Mouse (Mus musculus) Patski (cell line): ENCODE data around the gene Haus6. TPM values are rescaled to one million over a fixed set of nuclear protein-coding genes. Genes with fewer than 3 reads are reported as not detected.
"Not testable (repeated sequence)": the region's sequence is repeated elsewhere in the genome, so short reads cannot be mapped to it uniquely, and the experiment has no call there.

Experiments
- ATAC-seq: fragments of 100-300 bp; one replicate; pipeline ENCODE4 v1.8.0; 2021
- CTCF ChIA-PET: fragments of 350-600 bp; sonication (Branson Sonifier 250); formaldehyde crosslinking; loops from one replicate; lab custom pipeline; 2022; ENCODE audit warnings: inconsistent platforms; lab: Charles Lee
- POLR2A ChIA-PET: fragments of 350-600 bp; sonication (Branson Sonifier 250); formaldehyde crosslinking; loops from one replicate; lab custom pipeline; 2022; ENCODE audit warnings: antibody characterized with exemption, inconsistent platforms; lab: Charles Lee
- DNase-seq: peaks from one replicate; pipeline ENCODE4 v3.0.0-alpha.2; 2011; ENCODE audit warnings: low read depth, low spot score
- H3K27me3 ChIP-seq: fragments of 371-371 bp; one replicate; pipeline ENCODE4 v1.5.1; 2021
- CTCF ChIP-seq: fragments of 100-300 bp; IDR thresholded peaks from one replicate; pipeline ENCODE4 v1.5.1; 2021
- in situ Hi-C: fragments of 300-500 bp; cut with MboI; formaldehyde crosslinking; loops from 3 replicates; pipeline ENCODE4 v1.11.1; 2018; ENCODE audit warnings: low pct_unique_long_range_greater_than_20kb, mixed read lengths
- polyA plus RNA-seq: library from polyadenylated mRNA; unstranded; gene quantifications from one replicate; pipeline ENCODE4 v1.2.3, GENCODE M21; 2021

Gene Haus6
- polyA plus RNA-seq, 1 experiment from 2014 or later = 6.2 TPM

- DNase-seq = no peak
- ChIA-PET POLR2A (no interaction called here), CTCF (no interaction called here)
- no peaks in the 10 kb centered on the region for H3K27me3 ChIP-seq
- TF ChIP-seq CTCF = no peak
- in situ Hi-C loops = loop anchor here (5.0 kb wide), 1 partner anchor 37 kb away; no protein-coding TSS in a partner anchor
- no peak for ATAC-seq
These were observed 13.6 kb upstream of the Haus6 start for GRCm38 (mm10) chr4:86625463-86625862.

GRCm38 (mm10) chr4:86622532-86622931, 10.7 kb upstream of the Haus6 start:
- DNase-seq, H3K27me3 ChIP-seq, POLR2A ChIA-PET, in situ Hi-C loops, ATAC-seq: not testable (repeated sequence)
- CTCF ChIA-PET = interaction anchor here (0.8 kb wide), 1 partner anchor 13 kb away, joined by 3 read pairs; no protein-coding TSS in a partner anchor

GRCm38 (mm10) chr4:86622116-86622515, 10.3 kb upstream of the Haus6 start:
- in situ Hi-C loops = no loop called here
- ChIA-PET CTCF (interaction anchor here (0.8 kb wide), 1 partner anchor 14 kb away, joined by 3 read pairs; no protein-coding TSS in a partner anchor), POLR2A (no interaction called here)
- no peak for DNase-seq
- TF ChIP-seq CTCF = no peak
- H3K27me3 ChIP-seq = no peaks in the 10 kb centered on the region
- no peak for ATAC-seq

GRCm38 (mm10) chr4:86620506-86620905, 8.7 kb upstream of the Haus6 start:
- CTCF ChIA-PET = interaction anchor here (1.2 kb wide), 1 partner anchor 77 kb away, joined by 3 read pairs; no protein-coding TSS in a partner anchor
- ATAC-seq (no peak), DNase-seq (no peak)
- POLR2A ChIA-PET = no interaction called here
- no peaks in the 10 kb centered on the region for H3K27me3 ChIP-seq
- TF ChIP-seq CTCF = no peak
- in situ Hi-C loops = no loop called here

GRCm38 (mm10) chr4:86612289-86612620, 400 bp upstream of the Haus6 start:
- ATAC-seq = no peak
- in situ Hi-C loops = no loop called here
- TF ChIP-seq CTCF = no peak
- POLR2A ChIA-PET = no interaction called here
- no peak for DNase-seq
- CTCF ChIA-PET = no interaction called here
- H3K27me3 ChIP-seq = no peaks in the 10 kb centered on the region

- in situ Hi-C loops = loop anchor here (25.0 kb wide), 1 partner anchor 246 kb away; no protein-coding TSS in a partner anchor
- H3K27me3 ChIP-seq = no peaks in the 10 kb centered on the region
- CTCF ChIA-PET = no interaction called here
- DNase-seq (no peak), ATAC-seq (no peak)
- TF ChIP-seq CTCF = no peak
- POLR2A ChIA-PET = interaction anchor here (0.5 kb wide), 1 partner anchor 44 kb away, joined by 4 read pairs; no protein-coding TSS in a partner anchor
These were observed 20.6 kb downstream of the Haus6 start for GRCm38 (mm10) chr4:86591304-86591703.

GRCm38 (mm10) chr4:86588236-86588635, 23.6 kb downstream of the Haus6 start:
- ATAC-seq (no peak), DNase-seq (no peak)
- ChIA-PET POLR2A (no interaction called here), CTCF (interaction anchor here (1.0 to 2.0 kb wide), 3 partner anchors 10 to 12 kb away, joined by 3 to 5 read pairs (median 3); no protein-coding TSS in a partner anchor)
- no peaks in the 10 kb centered on the region for H3K27me3 ChIP-seq
- in situ Hi-C loops = loop anchor here (25.0 kb wide), 1 partner anchor 249 kb away; no protein-coding TSS in a partner anchor
- peak; percentile 47 for TF ChIP-seq CTCF

- H3K27me3 ChIP-seq = no peaks in the 10 kb centered on the region
- POLR2A ChIA-PET = no interaction called here
- CTCF ChIA-PET = no interaction called here
- DNase-seq (no peak), ATAC-seq (no peak)
- in situ Hi-C loops = loop anchor here (25.0 kb wide), 1 partner anchor 257 kb away; no protein-coding TSS in a partner anchor
- no peak for TF ChIP-seq CTCF
These were observed 31.3 kb downstream of the Haus6 start for GRCm38 (mm10) chr4:86580591-86580990.

GRCm38 (mm10) chr4:86580056-86580455, 31.8 kb downstream of the Haus6 start:
- in situ Hi-C loops = loop anchor here (25.0 kb wide), 1 partner anchor 257 kb away; no protein-coding TSS in a partner anchor
- ATAC-seq = no peak
- no peak for TF ChIP-seq CTCF
- H3K27me3 ChIP-seq = no peaks in the 10 kb centered on the region
- ChIA-PET POLR2A (no interaction called here), CTCF (no interaction called here)
- no peak for DNase-seq

GRCm38 (mm10) chr4:86576630-86577225, 35.1 kb downstream of the Haus6 start:
- POLR2A ChIA-PET = interaction anchor here (0.6 to 1.0 kb wide), 2 partner anchors 13 to 32 kb away, joined by 3 to 5 read pairs; no protein-coding TSS in a partner anchor
- no peak for ATAC-seq
- in situ Hi-C loops = loop anchor here (5.0 to 25.0 kb wide), 2 partner anchors 121 to 261 kb away; no protein-coding TSS in a partner anchor
- no peak for TF ChIP-seq CTCF
- H3K27me3 ChIP-seq = no peaks in the 10 kb centered on the region
- no peak for DNase-seq
- CTCF ChIA-PET = interaction anchor here (0.7 to 1.9 kb wide), 4 partner anchors 9 to 120 kb away, joined by 3 to 5 read pairs (median 4); no protein-coding TSS in a partner anchor

- ATAC-seq (no peak), DNase-seq (no peak)
- TF ChIP-seq CTCF = no peak
- H3K27me3 ChIP-seq = no peaks in the 10 kb centered on the region
- ChIA-PET POLR2A (interaction anchor here (0.6 to 1.0 kb wide), 2 partner anchors 13 to 31 kb away, joined by 3 to 5 read pairs; no protein-coding TSS in a partner anchor), CTCF (interaction anchor here (0.7 to 1.9 kb wide), 4 partner anchors 9 to 75 kb away, joined by 3 to 5 read pairs (median 3); no protein-coding TSS in a partner anchor)
- in situ Hi-C loops = loop anchor here (5.0 to 25.0 kb wide), 2 partner anchors 121 to 261 kb away; no protein-coding TSS in a partner anchor
These were observed 35.7 kb downstream of the Haus6 start for GRCm38 (mm10) chr4:86576120-86576541.
